Mouse (Mus musculus) cerebellum, adult 11-12 months (tissue): Measurements from ENCODE around the gene Cntd1.
"Not testable (repeated sequence)": the region's sequence is repeated elsewhere in the genome, so short reads cannot be mapped to it uniquely, and the experiment has no call there.

Source experiments
- DNase-seq: peaks from one replicate; pipeline ENCODE4 v3.0.0; 2022

Cntd1 gene

GRCm38 (mm10) chr11:101295191-101295590 lies 16.4 kb downstream of the Cntd1 start:
- DNase-seq: no peak

GRCm38 (mm10) chr11:101300881-101301280 lies 22.1 kb downstream of the Cntd1 start:
- DNase-seq: no peak

- DNase-seq: no peak
Measured at GRCm38 (mm10) chr11:101301299-101302003, 22.6 kb downstream of the Cntd1 start.

- DNase-seq: peak; percentile 94
Measured at GRCm38 (mm10) chr11:101302004-101302798, 23.4 kb downstream of the Cntd1 start, which contains the start of gene Becn1. Gene Becn1 (minus strand): TSS chr11:101302286.

- DNase-seq: no peak
Measured at GRCm38 (mm10) chr11:101307744-101308143, 28.9 kb downstream of the Cntd1 start.

GRCm38 (mm10) chr11:101311083-101311482 lies 32.3 kb downstream of the Cntd1 start:
- no peak for DNase-seq

- DNase-seq: no peak
Measured at GRCm38 (mm10) chr11:101312150-101312549, 33.3 kb downstream of the Cntd1 start.

GRCm38 (mm10) chr11:101314567-101314966 lies 35.8 kb downstream of the Cntd1 start:
- no peak for DNase-seq

GRCm38 (mm10) chr11:101315082-101315650 lies 36.4 kb downstream of the Cntd1 start:
- no peak for DNase-seq

- peak; percentile 92 for DNase-seq
Measured at GRCm38 (mm10) chr11:101315665-101316500, 37.1 kb downstream of the Cntd1 start, which contains the start of gene Psme3. Gene Psme3 (plus strand): TSS chr11:101316213.

- DNase-seq: no peak
Measured at GRCm38 (mm10) chr11:101316501-101316917, 37.7 kb downstream of the Cntd1 start.

- DNase-seq: peak; percentile 54
Measured at GRCm38 (mm10) chr11:101323609-101324008, 44.8 kb downstream of the Cntd1 start.

- DNase-seq: no peak
Measured at GRCm38 (mm10) chr11:101324763-101325162, 46.0 kb downstream of the Cntd1 start, which contains the start of gene Aoc2. Gene Aoc2 (plus strand): TSS chr11:101325063.

- not testable (repeated sequence) for DNase-seq
Measured at GRCm38 (mm10) chr11:101325201-101325600, 46.4 kb downstream of the Cntd1 start.

- DNase-seq: no peak
Measured at GRCm38 (mm10) chr11:101326147-101326546, 47.3 kb downstream of the Cntd1 start.

- no peak for DNase-seq
Measured at GRCm38 (mm10) chr11:101327311-101327710, 48.5 kb downstream of the Cntd1 start.

- no peak for DNase-seq
Measured at GRCm38 (mm10) chr11:101328941-101329635, 50.3 kb downstream of the Cntd1 start.

- DNase-seq: no peak
Measured at GRCm38 (mm10) chr11:101330371-101330924, 51.6 kb downstream of the Cntd1 start, which contains the start of gene Aoc3. Gene Aoc3 (plus strand): TSS chr11:101330605.

- not testable (repeated sequence) for DNase-seq
Measured at GRCm38 (mm10) chr11:101330961-101331360, 52.1 kb downstream of the Cntd1 start.

- DNase-seq: no peak
Measured at GRCm38 (mm10) chr11:101332537-101332936, 53.7 kb downstream of the Cntd1 start.

GRCm38 (mm10) chr11:101334023-101334422 lies 55.2 kb downstream of the Cntd1 start:
- DNase-seq: no peak
